Mouse (Mus musculus): Measurements from ENCODE around the gene Thsd7a. TPM values are rescaled to one million over a fixed set of nuclear protein-coding genes. Genes with fewer than 3 reads are reported as not detected.

Thsd7a gene
- total and polyA plus RNA-seq, 2 experiments from 2014 or later, result 17.1 to 27.3 TPM

GRCm38 (mm10) chr6:12336590-12337584 is 412.3 kb downstream of the Thsd7a start:
- no peak overlapping the region for H3K4me2 ChIP-seq (ENCODE audit: low read depth, low read length, poor library complexity, severe bottlenecking)
- H3K9ac ChIP-seq (replicated peaks; ENCODE audit: low read length, poor library complexity, severe bottlenecking), result no peak overlapping the region
- 52% methylated on average over 14 of the region's 14 CpGs for WGBS
- H3K4me1 ChIP-seq (ENCODE audit: insufficient read depth, low read length), result no peaks in the 10 kb centered on the region
- ATAC-seq (ENCODE audit: low FRiP score), result peak; percentile 23; the same call in 1 of the 2 replicates
- no peak overlapping the region for H3K4me3 ChIP-seq (ENCODE audit: low read depth, low read length)
- no peaks in the 10 kb centered on the region for H3K27me3 ChIP-seq (ENCODE audit: insufficient read depth, low read length)
- no peak overlapping the region for H3K27ac ChIP-seq (ENCODE audit: low read depth, low read length)
- DNase-seq (ENCODE audit: low spot score), result peak; percentile 36
- H3K36me3 ChIP-seq (ENCODE audit: insufficient read depth, low read length), result no peaks in the 10 kb centered on the region
- no peaks in the 10 kb centered on the region for H3K9me3 ChIP-seq (ENCODE audit: low read length)
- no peak for TF ChIP-seq CTCF (IDR thresholded peaks at IDR 0.05)

GRCm38 (mm10) chr6:12315070-12315909 is 433.9 kb downstream of the Thsd7a start:
- ATAC-seq (ENCODE audit: low FRiP score) (peak; percentile 69; the same call in 1 of the 2 replicates), DNase-seq (ENCODE audit: low spot score) (peak; percentile 77)
- H3K9me3 ChIP-seq (ENCODE audit: low read length), result no peaks in the 10 kb centered on the region
- H3K36me3 ChIP-seq (ENCODE audit: insufficient read depth, low read length), result no peaks in the 10 kb centered on the region; the same call in 1 of the 2 replicates
- peak; percentile 85 for TF ChIP-seq CTCF (IDR thresholded peaks at IDR 0.05)
- 50% methylated on average over 7 of the region's 7 CpGs for WGBS
- no peak overlapping the region; the same call in 1 of the 2 replicates for H3K27ac ChIP-seq (ENCODE audit: low read depth, low read length)
- no peak overlapping the region for H3K4me3 ChIP-seq (ENCODE audit: low read depth, low read length)
- no peaks in the 10 kb centered on the region for H3K4me1 ChIP-seq (ENCODE audit: insufficient read depth, low read length)
- H3K9ac ChIP-seq (replicated peaks; ENCODE audit: low read length, poor library complexity, severe bottlenecking), result no peak overlapping the region
- H3K4me2 ChIP-seq (ENCODE audit: low read depth, low read length, poor library complexity, severe bottlenecking), result no peak overlapping the region
- no peaks in the 10 kb centered on the region for H3K27me3 ChIP-seq (ENCODE audit: insufficient read depth, low read length)

GRCm38 (mm10) chr6:12307502-12307901 is 441.7 kb downstream of the Thsd7a start:
- TF ChIP-seq CTCF (IDR thresholded peaks at IDR 0.05), result no peak
- no peaks in the 10 kb centered on the region for H3K36me3 ChIP-seq (ENCODE audit: insufficient read depth, low read length)
- ATAC-seq (ENCODE audit: low FRiP score), result no peak
- H3K9me3 ChIP-seq (ENCODE audit: low read length), result 0 out of 2 replicates have a peak, but pooled peaks cover 5% of the 10 kb centered on the region
- no peak overlapping the region for H3K4me2 ChIP-seq (ENCODE audit: low read depth, low read length, poor library complexity, severe bottlenecking)
- DNase-seq (ENCODE audit: low spot score), result peak; percentile 48
- no peak overlapping the region for H3K9ac ChIP-seq (replicated peaks; ENCODE audit: low read length, poor library complexity, severe bottlenecking)
- H3K4me3 ChIP-seq (ENCODE audit: low read depth, low read length), result no peak overlapping the region
- no peaks in the 10 kb centered on the region for H3K27me3 ChIP-seq (ENCODE audit: insufficient read depth, low read length)
- 83% methylated on average over 2 of the region's 2 CpGs for WGBS
- H3K27ac ChIP-seq (ENCODE audit: low read depth, low read length), result no peak overlapping the region
- no peaks in the 10 kb centered on the region for H3K4me1 ChIP-seq (ENCODE audit: insufficient read depth, low read length)

GRCm38 (mm10) chr6:12262641-12263400 is 486.4 kb downstream of the Thsd7a start:
- no peak for DNase-seq (ENCODE audit: low spot score)
- WGBS, result 85% methylated on average over 15 of the region's 15 CpGs

More at GRCm38 (mm10) chr6:12262641-12263400, 486.4 kb downstream of the Thsd7a start:
- no peak for TF ChIP-seq CTCF (IDR thresholded peaks at IDR 0.05)
- H3K4me2 ChIP-seq (ENCODE audit: low read depth, low read length, poor library complexity, severe bottlenecking), result no peak overlapping the region
- H3K9me3 ChIP-seq (ENCODE audit: low read length), result no peaks in the 10 kb centered on the region
- no peak overlapping the region for H3K4me3 ChIP-seq (ENCODE audit: low read depth, low read length)
- no peaks in the 10 kb centered on the region for H3K36me3 ChIP-seq (ENCODE audit: insufficient read depth, low read length)
- no peaks in the 10 kb centered on the region for H3K27me3 ChIP-seq (ENCODE audit: insufficient read depth, low read length)
- no peak for ATAC-seq (ENCODE audit: low FRiP score)
- no peaks in the 10 kb centered on the region for H3K4me1 ChIP-seq (ENCODE audit: insufficient read depth, low read length)
- H3K27ac ChIP-seq (ENCODE audit: low read depth, low read length), result no peak overlapping the region
- no peak overlapping the region for H3K9ac ChIP-seq (replicated peaks; ENCODE audit: low read length, poor library complexity, severe bottlenecking)

All from midbrain, postnatal 0 days (tissue).